Mouse (Mus musculus) gastrocnemius, postnatal 10 days (tissue): ENCODE results near the gene Mcm2. TPM values are rescaled to one million over a fixed set of nuclear protein-coding genes. Genes with fewer than 3 reads are reported as not detected.

Experiments
- DNase-seq: peaks from one replicate; pipeline ENCODE4 v3.0.0; 2021; ENCODE audit warnings: mixed read lengths
- total RNA-seq, 2 experiments: library from RNA; stranded (reverse); gene quantifications; 2 replicates each; pipeline ENCODE4 v1.2.3; 2021

Gene Mcm2
- total RNA-seq, 2 experiments from 2014 or later: 15.5 to 23.7 TPM

- no peak for DNase-seq
Observed at GRCm38 (mm10) chr6:88847571-88847970, 51.0 kb downstream of the Mcm2 start.

GRCm38 (mm10) chr6:88844901-88845565 is 53.5 kb downstream of the Mcm2 start:
- no peak for DNase-seq

- DNase-seq: no peak
Observed at GRCm38 (mm10) chr6:88843781-88844725, 54.5 kb downstream of the Mcm2 start.

GRCm38 (mm10) chr6:88843241-88843640 is 55.3 kb downstream of the Mcm2 start:
- DNase-seq: no peak

GRCm38 (mm10) chr6:88842731-88843151 is 55.8 kb downstream of the Mcm2 start:
- peak; percentile 54 for DNase-seq

GRCm38 (mm10) chr6:88841781-88842689 is 56.5 kb downstream of the Mcm2 start, which contains the start of gene Abtb1:
Gene Abtb1 (minus strand): TSS chr6:88841984.
- DNase-seq: peak; percentile 98

GRCm38 (mm10) chr6:88841514-88841780 is 57.1 kb downstream of the Mcm2 start:
- no peak for DNase-seq

GRCm38 (mm10) chr6:88840791-88841513 is 57.6 kb downstream of the Mcm2 start:
- no peak for DNase-seq

GRCm38 (mm10) chr6:88840211-88840610 is 58.4 kb downstream of the Mcm2 start:
- DNase-seq: no peak

- no peak for DNase-seq
Observed at GRCm38 (mm10) chr6:88839135-88839970, 59.2 kb downstream of the Mcm2 start.

- no peak for DNase-seq
Observed at GRCm38 (mm10) chr6:88838613-88839012, 60.0 kb downstream of the Mcm2 start.

GRCm38 (mm10) chr6:88837999-88838398 is 60.6 kb downstream of the Mcm2 start:
- DNase-seq: no peak

GRCm38 (mm10) chr6:88836178-88836819 is 62.3 kb downstream of the Mcm2 start:
- DNase-seq: no peak

- peak; percentile 4 for DNase-seq
Observed at GRCm38 (mm10) chr6:88835047-88835446, 63.5 kb downstream of the Mcm2 start.

Other genes starting within 250 kb of the Mcm2 start
- 10 to 100 TPM; 66.8 to 73.4 TPM for gene Mgll, start 174.4 kb downstream of the Mcm2 start, total RNA-seq
- 10 to 100 TPM; 15.6 to 17.9 TPM for gene Abtb1, start 56.8 kb downstream of the Mcm2 start, total RNA-seq
- 10 to 100 TPM; 69.0 to 70.3 TPM for gene Podxl2, start 23.7 kb downstream of the Mcm2 start, total RNA-seq
- gene Tpra1, start 3.5 kb upstream of the Mcm2 start, total RNA-seq: 10 to 100 TPM; 21.4 to 34.4 TPM